Mouse (Mus musculus): ENCODE measurements around the gene Tap1. TPM values are rescaled to one million over a fixed set of nuclear protein-coding genes. Genes with fewer than 3 reads are reported as not detected.

Gene Tap1
- total and polyA plus RNA-seq, 2 experiments: 15.1 to 23.5 TPM

DNA sequence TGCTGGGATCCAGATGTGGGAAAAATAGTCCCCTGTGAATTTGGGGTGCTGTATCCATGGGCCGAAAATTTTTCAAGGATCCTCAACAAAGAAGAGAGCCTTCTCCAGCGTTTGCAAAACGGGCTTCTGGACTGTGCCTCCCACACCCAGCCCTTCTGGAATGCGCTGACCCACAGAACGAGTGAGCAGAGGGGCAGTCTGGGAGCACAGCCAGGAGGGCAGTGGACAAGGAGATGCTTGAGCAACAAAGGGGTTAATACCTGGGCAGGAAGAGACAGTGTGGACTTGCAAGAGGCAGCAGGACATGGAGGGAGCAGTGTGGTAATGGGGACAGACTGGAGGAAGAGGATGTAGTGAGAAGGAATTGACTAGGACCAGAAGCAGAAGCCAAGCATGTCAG, 31.8 kb upstream of the Tap1 start:
- H3K9ac ChIP-seq (ENCODE audit: low read depth, low read length): no peak overlapping the region
- WGBS: 56% methylated on average over 5 of the region's 5 CpGs
- H3K36me3 ChIP-seq (ENCODE audit: control insufficient read depth, insufficient read depth, low read length): no peaks in the 10 kb centered on the region
- H3K79me2 ChIP-seq (ENCODE audit: control insufficient read depth, insufficient read depth, low read length): no peaks in the 10 kb centered on the region
- H3K4me3 ChIP-seq (ENCODE audit: insufficient read depth, low read depth, low read length): no peak overlapping the region
- DNase-seq (ENCODE audit: extremely low read depth, low read depth, low spot score): no peak
- no peak for TF ChIP-seq CTCF (IDR thresholded peaks at IDR 0.05; ENCODE audit: low read depth, low read length)
- TF ChIP-seq POLR2A (IDR thresholded peaks at IDR 0.05; ENCODE audit: extremely low read depth, insufficient read depth, low read length): no peak
- H3K4me1 ChIP-seq (ENCODE audit: control insufficient read depth, insufficient read depth, low read length): no peaks in the 10 kb centered on the region
- no peaks in the 10 kb centered on the region for H3K27me3 ChIP-seq (ENCODE audit: control insufficient read depth, insufficient read depth, low read length)
- H3K27ac ChIP-seq (replicated peaks; ENCODE audit: insufficient read depth, low read depth, low read length): no peak overlapping the region

DNA sequence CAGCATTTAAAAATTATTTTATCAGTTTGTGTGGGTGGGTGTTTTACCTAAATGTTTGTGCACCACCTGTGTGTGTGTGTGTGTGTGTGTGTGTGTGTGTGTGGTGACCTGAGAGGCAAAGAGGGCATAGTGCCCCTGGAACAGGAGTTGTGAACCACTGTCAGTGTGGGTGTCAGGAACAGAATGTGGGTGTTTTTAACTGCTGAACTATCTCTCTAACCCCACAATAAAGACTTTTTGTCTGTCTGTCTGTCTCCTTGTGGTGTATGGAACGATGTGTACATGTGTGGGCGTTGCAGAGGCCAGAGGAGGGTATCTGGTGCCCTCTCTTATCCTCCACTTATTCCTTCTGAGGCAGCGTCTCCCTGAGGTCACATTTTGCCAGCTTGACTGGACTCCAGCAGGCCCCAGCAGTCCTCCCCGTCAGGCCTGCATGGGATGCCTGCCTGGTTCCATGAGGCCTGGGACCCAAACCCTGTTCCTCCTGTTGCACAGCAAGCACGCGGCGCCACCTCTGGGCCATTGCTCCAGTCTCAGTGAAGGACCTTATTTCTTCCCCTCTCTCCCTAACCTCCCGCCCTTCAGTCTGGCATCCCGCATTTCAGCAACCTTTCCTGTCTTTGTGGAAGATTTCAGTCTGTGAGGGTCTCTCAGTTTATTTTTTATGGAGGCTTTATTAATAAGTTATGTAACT, 23.0 kb upstream of the Tap1 start:
- DNase-seq (ENCODE audit: extremely low read depth, low read depth, low spot score): no peak
- H3K27ac ChIP-seq (replicated peaks; ENCODE audit: insufficient read depth, low read depth, low read length): no peak overlapping the region
- peak; percentile 39 for TF ChIP-seq CTCF (IDR thresholded peaks at IDR 0.05; ENCODE audit: low read depth, low read length)
- no peak for TF ChIP-seq POLR2A (IDR thresholded peaks at IDR 0.05; ENCODE audit: extremely low read depth, insufficient read depth, low read length)
- no peaks in the 10 kb centered on the region for H3K27me3 ChIP-seq (ENCODE audit: control insufficient read depth, insufficient read depth, low read length)
- H3K4me1 ChIP-seq (ENCODE audit: control insufficient read depth, insufficient read depth, low read length): no peaks in the 10 kb centered on the region
- 57% methylated on average over 9 of the region's 9 CpGs for WGBS
- no peaks in the 10 kb centered on the region for H3K36me3 ChIP-seq (ENCODE audit: control insufficient read depth, insufficient read depth, low read length)
- H3K79me2 ChIP-seq (ENCODE audit: control insufficient read depth, insufficient read depth, low read length): no peaks in the 10 kb centered on the region
- H3K9ac ChIP-seq (ENCODE audit: low read depth, low read length): no peak overlapping the region
- H3K4me3 ChIP-seq (ENCODE audit: insufficient read depth, low read depth, low read length): no peak overlapping the region

DNA sequence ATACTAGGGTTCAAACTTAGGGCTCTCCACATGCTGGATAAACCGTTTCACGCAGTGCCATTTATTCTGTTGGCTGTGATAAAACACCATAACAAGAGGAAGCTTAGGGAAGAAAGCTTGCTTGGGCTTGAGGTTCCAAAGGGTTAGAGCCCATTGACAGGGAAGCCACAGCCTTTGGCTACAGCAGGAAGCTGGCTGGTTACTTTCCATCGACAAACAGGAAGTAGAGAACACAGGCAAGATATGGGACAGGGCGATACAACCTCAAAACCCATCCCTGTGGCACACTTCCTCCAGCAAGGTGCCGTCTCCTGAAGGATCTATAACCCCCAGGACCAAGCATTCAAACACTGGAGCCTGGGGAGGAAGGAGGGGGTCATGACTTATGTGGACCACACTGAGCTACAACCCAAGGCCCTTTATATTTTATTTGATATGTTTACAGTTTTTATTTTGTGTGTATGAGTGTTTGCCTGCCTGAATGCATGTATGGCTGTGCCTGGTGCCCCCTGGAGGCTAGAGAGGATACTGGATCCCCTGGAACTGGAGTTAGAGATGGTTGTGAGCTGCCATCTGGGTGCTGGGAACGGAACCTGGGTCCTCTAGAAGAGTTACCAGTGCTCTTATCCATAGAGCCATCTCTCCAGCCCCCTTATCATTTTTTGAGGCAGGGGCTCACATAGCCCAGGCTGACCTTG, 22.2 kb upstream of the Tap1 start:
- 69% methylated on average over 6 of the region's 6 CpGs for WGBS

DNA sequence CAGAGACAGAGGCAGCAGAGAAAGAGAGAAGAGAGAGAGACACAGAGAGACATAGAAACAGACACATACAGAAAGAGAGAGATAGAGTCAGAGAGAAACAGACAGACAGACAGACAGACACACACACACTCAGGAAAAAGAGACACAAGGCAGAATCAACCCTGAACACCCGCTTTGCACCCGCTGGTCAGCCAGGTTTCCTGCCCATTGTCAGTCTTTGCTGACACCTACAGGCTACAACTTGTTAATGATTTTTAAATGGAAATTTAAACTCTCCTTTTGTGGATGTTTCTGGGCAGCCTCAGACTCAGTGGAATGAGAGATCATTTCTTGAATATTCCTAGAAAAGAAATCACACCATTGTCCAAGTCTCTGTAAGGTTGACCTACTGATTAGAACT, 18.1 kb upstream of the Tap1 start:
- 0% methylated on average over 2 of the region's 2 CpGs for WGBS
- H3K4me3 ChIP-seq (ENCODE audit: insufficient read depth, low read depth, low read length): no peak overlapping the region
- H3K27me3 ChIP-seq (ENCODE audit: control insufficient read depth, insufficient read depth, low read length): no peaks in the 10 kb centered on the region
- peak; percentile 31 for DNase-seq (ENCODE audit: extremely low read depth, low read depth, low spot score)
- no peak for TF ChIP-seq POLR2A (IDR thresholded peaks at IDR 0.05; ENCODE audit: extremely low read depth, insufficient read depth, low read length)
- peak; percentile 73 for TF ChIP-seq CTCF (IDR thresholded peaks at IDR 0.05; ENCODE audit: low read depth, low read length)
- H3K9ac ChIP-seq (ENCODE audit: low read depth, low read length): no peak overlapping the region
- no peaks in the 10 kb centered on the region for H3K36me3 ChIP-seq (ENCODE audit: control insufficient read depth, insufficient read depth, low read length)
- no peaks in the 10 kb centered on the region for H3K4me1 ChIP-seq (ENCODE audit: control insufficient read depth, insufficient read depth, low read length)
- H3K27ac ChIP-seq (replicated peaks; ENCODE audit: insufficient read depth, low read depth, low read length): no peak overlapping the region
- H3K79me2 ChIP-seq (ENCODE audit: control insufficient read depth, insufficient read depth, low read length): no peaks in the 10 kb centered on the region

More for the DNA sequence above, 22.2 kb upstream of the Tap1 start:
- DNase-seq (ENCODE audit: extremely low read depth, low read depth, low spot score): no peak
- H3K27me3 ChIP-seq (ENCODE audit: control insufficient read depth, insufficient read depth, low read length): no peaks in the 10 kb centered on the region
- H3K79me2 ChIP-seq (ENCODE audit: control insufficient read depth, insufficient read depth, low read length): no peaks in the 10 kb centered on the region
- H3K27ac ChIP-seq (replicated peaks; ENCODE audit: insufficient read depth, low read depth, low read length): no peak overlapping the region
- H3K4me1 ChIP-seq (ENCODE audit: control insufficient read depth, insufficient read depth, low read length): no peaks in the 10 kb centered on the region
- TF ChIP-seq POLR2A (IDR thresholded peaks at IDR 0.05; ENCODE audit: extremely low read depth, insufficient read depth, low read length) (no peak), CTCF (IDR thresholded peaks at IDR 0.05; ENCODE audit: low read depth, low read length) (peak; percentile 25; the same call in 1 of the 2 replicates)
- no peaks in the 10 kb centered on the region for H3K36me3 ChIP-seq (ENCODE audit: control insufficient read depth, insufficient read depth, low read length)
- H3K4me3 ChIP-seq (ENCODE audit: insufficient read depth, low read depth, low read length): no peak overlapping the region
- H3K9ac ChIP-seq (ENCODE audit: low read depth, low read length): no peak overlapping the region

DNA sequence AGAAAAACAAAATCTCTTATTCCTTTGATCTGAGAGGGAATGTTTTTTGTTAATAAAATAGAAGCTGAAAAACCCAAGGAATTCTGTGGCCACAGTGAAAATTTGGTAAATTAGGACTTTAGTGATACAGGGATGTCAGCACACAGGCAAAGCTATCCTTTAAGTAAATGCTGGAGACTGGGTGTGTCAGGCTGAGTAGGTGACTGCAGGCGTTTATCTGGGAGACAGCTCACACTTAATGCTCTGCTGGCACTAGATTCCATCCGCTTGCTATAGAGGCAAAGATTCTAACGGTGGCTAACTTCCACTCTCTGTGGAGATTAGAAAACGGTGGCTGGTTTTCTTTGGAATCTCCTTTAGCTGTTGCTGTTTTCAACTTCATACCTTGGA, 16.9 kb upstream of the Tap1 start:
- Histone ChIP-seq H3K27ac (replicated peaks; ENCODE audit: insufficient read depth, low read depth, low read length) (no peak overlapping the region), H3K4me3 (ENCODE audit: insufficient read depth, low read depth, low read length) (no peak overlapping the region), H3K36me3 (ENCODE audit: control insufficient read depth, insufficient read depth, low read length) (no peaks in the 10 kb centered on the region), H3K27me3 (ENCODE audit: control insufficient read depth, insufficient read depth, low read length) (no peaks in the 10 kb centered on the region), H3K4me1 (ENCODE audit: control insufficient read depth, insufficient read depth, low read length) (no peaks in the 10 kb centered on the region), H3K79me2 (ENCODE audit: control insufficient read depth, insufficient read depth, low read length) (no peaks in the 10 kb centered on the region), H3K9ac (ENCODE audit: low read depth, low read length) (no peak overlapping the region)
- no peak for DNase-seq (ENCODE audit: extremely low read depth, low read depth, low spot score)
- 17% methylated on average over 4 of the region's 4 CpGs for WGBS
- no peak for TF ChIP-seq CTCF (IDR thresholded peaks at IDR 0.05; ENCODE audit: low read depth, low read length)
- no peak for TF ChIP-seq POLR2A (IDR thresholded peaks at IDR 0.05; ENCODE audit: extremely low read depth, insufficient read depth, low read length)
